Mouse (Mus musculus): ENCODE results near the gene Tomm7. TPM values are rescaled to one million over a fixed set of nuclear protein-coding genes. Genes with fewer than 3 reads are reported as not detected.
"Not testable (repeated sequence)": the region's sequence is repeated elsewhere in the genome, so short reads cannot be mapped to it uniquely, and the experiment has no call there.

Tomm7 gene
- polyA plus RNA-seq (2015; fragmentation: Nextera tagmentation; extraction: Ambion mirVana) = 84.4 and 110 TPM in 2 replicates

GRCm38 (mm10) chr5:23843674-23844530, at the start of gene Tomm7:
Tomm7 (minus strand) TSS chr5:23844161.
- Histone ChIP-seq H3K36me3 (peaks cover 9% of the 10 kb centered on the region), H3K27me3 (no peaks in the 10 kb centered on the region), H3K9ac (peak within 1 kb of the TSS; percentile 77), H3K4me2 (peak within 1 kb of the TSS; percentile 65), H3K4me1 (replicated peaks) (peaks cover 16% of the 10 kb centered on the region), H3K9me3 (replicated peaks) (no peaks in the 10 kb centered on the region), H3K4me3 (peak within 1 kb of the TSS; percentile 79), H3K27ac (peak within 1 kb of the TSS; percentile 85)
- under 1% methylated on average over 44 of the region's 44 CpGs for WGBS
- peak; percentile 90 for ATAC-seq (replicated peaks; ENCODE audit: insufficient number of reproducible peaks, insufficient read depth, low FRiP score, low read depth)

- no peaks in the 10 kb centered on the region for H3K4me1 ChIP-seq (replicated peaks)
- no peak for ATAC-seq (replicated peaks; ENCODE audit: insufficient number of reproducible peaks, insufficient read depth, low FRiP score, low read depth)
- H3K9ac ChIP-seq = no peak overlapping the region
- 74% methylated on average over 5 of the region's 5 CpGs for WGBS
- no peak overlapping the region for H3K4me3 ChIP-seq
- H3K27ac ChIP-seq = no peak overlapping the region
- H3K9me3 ChIP-seq (replicated peaks) = no peaks in the 10 kb centered on the region
- H3K36me3 ChIP-seq = no peaks in the 10 kb centered on the region
- H3K27me3 ChIP-seq = no peaks in the 10 kb centered on the region
- H3K4me2 ChIP-seq = no peak overlapping the region
Measured at GRCm38 (mm10) chr5:23893156-23893863, 49.3 kb upstream of the Tomm7 start.

GRCm38 (mm10) chr5:23890734-23891133, 46.8 kb upstream of the Tomm7 start:
- Histone ChIP-seq H3K4me1 (replicated peaks) (no peaks in the 10 kb centered on the region), H3K4me2 (no peak overlapping the region), H3K4me3 (no peak overlapping the region), H3K36me3 (no peaks in the 10 kb centered on the region), H3K27ac (no peak overlapping the region), H3K9me3 (replicated peaks) (no peaks in the 10 kb centered on the region), H3K27me3 (no peaks in the 10 kb centered on the region), H3K9ac (no peak overlapping the region)
- no peak for ATAC-seq (replicated peaks; ENCODE audit: insufficient number of reproducible peaks, insufficient read depth, low FRiP score, low read depth)
- WGBS = 44% methylated on average over 10 of the region's 10 CpGs

GRCm38 (mm10) chr5:23889461-23889860, 45.5 kb upstream of the Tomm7 start:
- no peak for ATAC-seq (replicated peaks; ENCODE audit: insufficient number of reproducible peaks, insufficient read depth, low FRiP score, low read depth)
- Histone ChIP-seq H3K36me3 (no peaks in the 10 kb centered on the region), H3K9me3 (replicated peaks) (no peaks in the 10 kb centered on the region), H3K4me2 (no peak overlapping the region), H3K9ac (no peak overlapping the region), H3K4me3 (no peak overlapping the region), H3K27me3 (no peaks in the 10 kb centered on the region), H3K4me1 (replicated peaks) (no peaks in the 10 kb centered on the region), H3K27ac (no peak overlapping the region)
- WGBS = 69% methylated on average over 4 of the region's 4 CpGs

- no peak for ATAC-seq (replicated peaks; ENCODE audit: insufficient number of reproducible peaks, insufficient read depth, low FRiP score, low read depth)
- 60% methylated on average over 3 of the region's 3 CpGs for WGBS
Measured at GRCm38 (mm10) chr5:23887111-23887510, 43.1 kb upstream of the Tomm7 start.

GRCm38 (mm10) chr5:23874457-23874856, 30.5 kb upstream of the Tomm7 start:
- H3K9ac ChIP-seq = no peak overlapping the region
- H3K9me3 ChIP-seq (replicated peaks) = no peaks in the 10 kb centered on the region
- H3K4me1 ChIP-seq (replicated peaks) = peaks cover 30% of the 10 kb centered on the region
- H3K4me2 ChIP-seq = peak overlapping the region; percentile 44
- peak overlapping the region; percentile 80 for H3K27ac ChIP-seq
- no peaks in the 10 kb centered on the region for H3K27me3 ChIP-seq
- WGBS = 40% methylated on average over 5 of the region's 5 CpGs
- no peaks in the 10 kb centered on the region for H3K36me3 ChIP-seq
- H3K4me3 ChIP-seq = peak overlapping the region; percentile 15; the same call in 1 of the 2 replicates
- peak; percentile 66 for ATAC-seq (replicated peaks; ENCODE audit: insufficient number of reproducible peaks, insufficient read depth, low FRiP score, low read depth)

More at GRCm38 (mm10) chr5:23887111-23887510, 43.1 kb upstream of the Tomm7 start:
- Histone ChIP-seq H3K27me3 (no peaks in the 10 kb centered on the region), H3K9me3 (replicated peaks) (no peaks in the 10 kb centered on the region), H3K4me3 (no peak overlapping the region), H3K4me2 (no peak overlapping the region), H3K9ac (no peak overlapping the region), H3K27ac (no peak overlapping the region), H3K36me3 (no peaks in the 10 kb centered on the region), H3K4me1 (replicated peaks) (no peaks in the 10 kb centered on the region)

GRCm38 (mm10) chr5:23872586-23872985, 28.6 kb upstream of the Tomm7 start:
- Histone ChIP-seq H3K4me3 (no peak overlapping the region), H3K36me3 (no peaks in the 10 kb centered on the region), H3K9me3 (replicated peaks) (no peaks in the 10 kb centered on the region), H3K9ac (no peak overlapping the region), H3K27me3 (no peaks in the 10 kb centered on the region), H3K27ac (no peak overlapping the region), H3K4me1 (replicated peaks) (peaks cover 27% of the 10 kb centered on the region), H3K4me2 (no peak overlapping the region)
- no peak for ATAC-seq (replicated peaks; ENCODE audit: insufficient number of reproducible peaks, insufficient read depth, low FRiP score, low read depth)
- 61% methylated on average over 6 of the region's 6 CpGs for WGBS

- not testable (repeated sequence) for H3K4me2 ChIP-seq; H3K36me3 ChIP-seq; ATAC-seq (replicated peaks; ENCODE audit: insufficient number of reproducible peaks, insufficient read depth, low FRiP score, low read depth); H3K4me3 ChIP-seq; H3K27ac ChIP-seq; H3K27me3 ChIP-seq; H3K9me3 ChIP-seq (replicated peaks); H3K9ac ChIP-seq
- peaks cover 22% of the 10 kb centered on the region for H3K4me1 ChIP-seq (replicated peaks)
- WGBS = 80% methylated on average over 2 of the region's 2 CpGs
Measured at GRCm38 (mm10) chr5:23871323-23871722, 27.4 kb upstream of the Tomm7 start.

GRCm38 (mm10) chr5:23865941-23866340, 22.0 kb upstream of the Tomm7 start:
- no peak overlapping the region for H3K9ac ChIP-seq
- no peak for ATAC-seq (replicated peaks; ENCODE audit: insufficient number of reproducible peaks, insufficient read depth, low FRiP score, low read depth)
- no peak overlapping the region for H3K4me2 ChIP-seq
- H3K4me3 ChIP-seq = no peak overlapping the region
- H3K27ac ChIP-seq = no peak overlapping the region
- 76% methylated on average over 5 of the region's 5 CpGs for whole genome bisulfite sequencing
- peaks cover 22% of the 10 kb centered on the region for H3K4me1 ChIP-seq (replicated peaks)
- no peaks in the 10 kb centered on the region for H3K9me3 ChIP-seq (replicated peaks)
- no peaks in the 10 kb centered on the region for H3K27me3 ChIP-seq
- H3K36me3 ChIP-seq = no peaks in the 10 kb centered on the region

- no peak for ATAC-seq (replicated peaks; ENCODE audit: insufficient number of reproducible peaks, insufficient read depth, low FRiP score, low read depth)
- Histone ChIP-seq H3K9ac (no peak overlapping the region), H3K4me1 (replicated peaks) (peaks cover 22% of the 10 kb centered on the region), H3K9me3 (replicated peaks) (no peaks in the 10 kb centered on the region), H3K27me3 (no peaks in the 10 kb centered on the region), H3K36me3 (no peaks in the 10 kb centered on the region), H3K4me3 (no peak overlapping the region), H3K27ac (peak overlapping the region; percentile 67), H3K4me2 (no peak overlapping the region)
- 76% methylated on average over 13 of the region's 13 CpGs for WGBS
Measured at GRCm38 (mm10) chr5:23864054-23864965, 20.3 kb upstream of the Tomm7 start.

Data from heart, embryonic 15.5 days (tissue).